Mouse (Mus musculus) CD4-positive, CD25-positive, alpha-beta regulatory T cell, adult 2 months (primary cell): ENCODE measurements at regions not wholly inside any gene's neighbourhood (a gene's known extent, or its start where the extent isn't known, plus 50 kb on each side); places are given as distances from the start of the nearest gene placed in this dataset.

Experiments
- DNase-seq: peaks from one replicate; pipeline ENCODE4 v3.0.0-alpha.2; 2012; ENCODE audit warnings: low read depth, low spot score

DNA sequence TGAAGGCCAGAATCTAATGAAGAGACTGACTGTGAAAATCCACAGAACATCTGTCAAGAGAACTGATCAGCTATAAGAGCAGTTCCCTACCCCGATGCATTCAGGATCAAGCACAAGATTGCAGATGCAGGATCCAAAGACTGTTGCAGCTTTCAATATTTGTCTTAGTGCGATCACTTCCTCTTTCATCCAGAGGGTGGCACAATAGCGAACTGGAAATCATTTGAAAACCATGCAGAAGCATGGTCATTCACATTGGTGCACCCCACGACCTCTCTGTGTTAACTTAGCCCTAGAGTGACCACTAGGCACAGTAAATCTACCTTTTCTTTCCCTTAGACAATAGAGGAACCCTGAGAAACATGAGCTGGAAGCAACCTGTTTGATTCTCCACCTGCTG lies 55.8 kb upstream of the Pak3 start:
- no peak for DNase-seq

DNA sequence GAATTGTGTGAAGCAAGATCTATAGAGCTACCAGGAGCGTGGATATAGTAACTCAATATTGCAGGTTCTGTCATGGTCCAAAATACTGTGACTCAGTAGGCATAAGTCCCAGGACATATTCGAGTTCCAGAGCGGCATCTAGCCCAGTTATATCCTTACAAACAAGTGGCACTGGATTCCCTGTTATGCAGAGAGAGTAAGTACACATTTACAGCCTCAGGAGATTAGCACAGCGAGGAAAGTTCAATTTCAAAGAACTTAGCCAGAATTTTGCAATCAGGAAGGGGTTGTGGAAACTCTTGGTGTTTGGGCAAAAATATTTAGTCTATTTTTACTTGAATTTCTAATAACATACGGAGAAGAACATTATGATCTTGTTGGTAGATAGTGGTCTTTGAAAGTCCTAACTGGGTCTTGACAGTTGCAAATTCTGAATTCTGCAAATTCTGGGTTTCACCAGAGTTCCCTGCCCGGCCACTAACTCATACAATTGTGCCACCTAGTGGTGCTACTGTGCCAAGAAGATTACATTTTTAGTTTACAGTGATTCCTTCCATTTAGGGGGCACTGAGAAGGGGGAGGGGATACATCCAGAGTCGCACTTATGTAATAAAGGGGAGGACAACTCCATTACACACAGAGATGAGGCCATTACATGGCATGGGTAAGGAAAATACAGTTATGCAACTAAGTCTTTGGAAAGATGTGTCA lies 54.7 kb upstream of the Chrdl1 start:
- no peak for DNase-seq

DNA sequence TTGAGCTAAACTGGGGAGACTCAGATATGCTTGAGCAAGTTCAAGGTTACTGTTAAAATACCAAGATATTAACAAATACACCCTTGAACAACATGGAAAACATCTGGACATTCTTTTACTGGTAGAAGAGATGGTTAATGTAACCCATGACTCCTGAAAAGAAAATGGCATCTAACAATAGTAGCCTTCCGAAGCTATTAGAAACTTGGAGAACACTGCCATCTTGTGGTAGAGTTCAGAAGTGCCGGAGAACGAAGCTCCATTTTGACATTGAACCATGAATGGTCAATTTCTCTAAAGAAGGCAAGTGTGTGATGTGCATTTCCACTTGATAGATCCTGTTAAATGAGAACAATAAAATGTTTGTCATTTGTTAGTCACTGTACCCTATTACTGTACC lies 50.5 kb upstream of the Chrdl1 start:
- peak; percentile 41 for DNase-seq
